Mouse (Mus musculus): ENCODE measurements at regions not wholly inside any gene's neighbourhood (a gene's known extent, or its start where the extent isn't known, plus 50 kb on each side); places are given as distances from the start of the nearest gene placed in this dataset.

DNA sequence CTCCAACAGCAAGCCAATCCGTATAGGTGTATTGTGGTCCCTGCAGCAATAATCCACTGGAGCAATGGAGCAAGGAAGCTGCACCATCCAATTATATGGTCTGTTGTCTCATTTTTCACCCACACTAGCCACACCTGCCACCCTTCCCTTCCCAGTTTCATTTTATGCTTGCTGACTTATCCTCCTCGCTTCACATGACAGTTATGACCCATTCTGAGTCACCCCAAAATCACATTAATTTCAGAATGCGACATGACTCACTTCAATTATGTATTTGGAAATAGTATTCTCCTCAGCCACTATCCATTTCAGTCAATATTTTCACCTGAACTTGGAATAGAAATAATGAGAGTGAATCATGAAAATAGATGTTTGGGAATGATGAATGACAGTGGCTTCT lies 2507.8 kb upstream of the Gm6569 start:
- Histone ChIP-seq H3K4me3 (ENCODE audit: control insufficient read depth in 1 of 2, insufficient read depth in 1 of 2, low read depth in 2 of 2, low read length in 2 of 2) (no peak overlapping the region), H3K27me3 (ENCODE audit: control insufficient read depth in 1 of 2, insufficient read depth in 2 of 2, low read length in 2 of 2) (no peaks in the 10 kb centered on the region), H3K27ac (ENCODE audit: control insufficient read depth, low read depth, low read length) (no peak overlapping the region), H3K9me3 (replicated peaks; ENCODE audit: insufficient read depth, low read length) (no peaks in the 10 kb centered on the region), H3K36me3 (ENCODE audit: control insufficient read depth in 1 of 2, insufficient read depth in 2 of 2, low read length in 2 of 2) (no peaks in the 10 kb centered on the region), H3K79me2 (ENCODE audit: control insufficient read depth, insufficient read depth, low read length, poor library complexity) (no peaks in the 10 kb centered on the region), H3K9ac (ENCODE audit: control insufficient read depth, low read depth, low read length, poor library complexity, severe bottlenecking) (no peak overlapping the region), H3K4me1 (ENCODE audit: control insufficient read depth in 1 of 2, insufficient read depth in 2 of 2, low read length in 2 of 2) (no peaks in the 10 kb centered on the region)
- TF ChIP-seq USF2 (IDR thresholded peaks at IDR 0.05; ENCODE audit: borderline replicate concordance in 1 of 2, insufficient read depth in 1 of 2, low read depth in 1 of 2, low read length in 2 of 2) (no peak), ZC3H11A (IDR thresholded peaks at IDR 0.05; ENCODE audit: low read depth, low read length) (no peak), UBTF (IDR thresholded peaks at IDR 0.05; ENCODE audit: borderline replicate concordance, insufficient read depth, low read depth, low read length) (no peak), GATA1 (IDR thresholded peaks at IDR 0.05; ENCODE audit: low read depth, low read length) (no peak), NELFE (IDR thresholded peaks at IDR 0.05; ENCODE audit: low read depth, low read length) (no peak)
- no peak for DNase-seq (ENCODE audit: low read depth, low spot score)

DNA sequence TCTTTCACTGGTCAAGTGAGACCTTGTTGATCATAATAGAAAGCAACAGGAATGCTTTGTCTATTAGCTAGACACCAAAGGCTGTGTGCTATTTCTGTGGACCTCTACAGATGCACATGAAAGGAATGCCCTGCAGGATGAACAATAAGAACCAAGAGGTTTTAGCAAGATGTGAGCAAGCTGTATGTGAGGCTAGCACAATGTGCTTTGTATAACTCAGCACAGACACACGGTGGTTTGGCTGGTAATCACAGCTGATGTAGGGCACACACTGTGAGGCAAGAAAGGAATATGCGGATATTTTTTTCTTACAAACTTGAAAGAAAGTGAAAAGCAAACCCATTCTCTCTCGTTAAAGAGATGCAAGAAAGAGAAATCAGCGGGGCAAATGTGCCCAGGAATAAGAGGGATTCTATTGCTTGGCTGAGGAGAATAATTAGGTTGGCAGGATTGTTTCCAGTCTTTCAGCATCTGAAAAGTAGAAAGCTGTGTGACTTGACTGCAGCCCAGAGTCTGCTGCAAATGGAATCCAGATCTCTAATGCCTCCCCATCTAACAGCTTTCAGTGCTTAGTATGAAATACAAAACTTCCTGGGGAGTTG lies 2476.1 kb upstream of the Gm6569 start:
- Histone ChIP-seq H3K9me3 (replicated peaks; ENCODE audit: insufficient read depth, low read length) (no peaks in the 10 kb centered on the region), H3K27ac (ENCODE audit: control insufficient read depth, low read depth, low read length) (no peak overlapping the region), H3K9ac (ENCODE audit: control insufficient read depth, low read depth, low read length, poor library complexity, severe bottlenecking) (no peak overlapping the region), H3K4me1 (ENCODE audit: control insufficient read depth in 1 of 2, insufficient read depth in 2 of 2, low read length in 2 of 2) (no peaks in the 10 kb centered on the region), H3K79me2 (ENCODE audit: control insufficient read depth, insufficient read depth, low read length, poor library complexity) (no peaks in the 10 kb centered on the region), H3K36me3 (ENCODE audit: control insufficient read depth in 1 of 2, insufficient read depth in 2 of 2, low read length in 2 of 2) (no peaks in the 10 kb centered on the region), H3K4me3 (ENCODE audit: control insufficient read depth in 1 of 2, insufficient read depth in 1 of 2, low read depth in 2 of 2, low read length in 2 of 2) (no peak overlapping the region), H3K27me3 (ENCODE audit: control insufficient read depth in 1 of 2, insufficient read depth in 2 of 2, low read length in 2 of 2) (no peaks in the 10 kb centered on the region)
- DNase-seq (ENCODE audit: low read depth, low spot score) = no peak
- TF ChIP-seq RAD21 (IDR thresholded peaks at IDR 0.05; ENCODE audit: low read depth, low read length) (no peak), BHLHE40 (IDR thresholded peaks at IDR 0.05; ENCODE audit: borderline replicate concordance, low read depth, low read length) (no peak), MAX (IDR thresholded peaks at IDR 0.05; ENCODE audit: low read length) (no peak), MYC (IDR thresholded peaks at IDR 0.05; ENCODE audit: low read depth, low read length) (no peak), EP300 (IDR thresholded peaks at IDR 0.05; ENCODE audit: low read depth in 1 of 2, low read length in 2 of 2) (no peak), ZC3H11A (IDR thresholded peaks at IDR 0.05; ENCODE audit: low read depth, low read length) (no peak), ZKSCAN1 (IDR thresholded peaks at IDR 0.05; ENCODE audit: low read depth, low read length) (no peak), HCFC1 (IDR thresholded peaks at IDR 0.05; ENCODE audit: low read depth, low read length) (no peak), POLR2AphosphoS5 (IDR thresholded peaks at IDR 0.05; ENCODE audit: borderline replicate concordance, low read depth, low read length) (no peak), TBP (IDR thresholded peaks at IDR 0.05; ENCODE audit: low read depth, low read length) (no peak), POLR2AphosphoS2 (IDR thresholded peaks at IDR 0.05; ENCODE audit: low read length) (no peak)
